Mouse (Mus musculus) lung, postnatal 0 days (tissue): ENCODE data around the gene Birc3. TPM values are rescaled to one million over a fixed set of nuclear protein-coding genes. Genes with fewer than 3 reads are reported as not detected.
"Not testable (repeated sequence)": the region's sequence is repeated elsewhere in the genome, so short reads cannot be mapped to it uniquely, and the experiment has no call there.

Experiments
- ATAC-seq: fragments of 200-750 bp; cut with Nextera tagmentation; 2 replicates; pipeline ENCODE4 v1.8.0; 2017; ENCODE audit warnings: moderate library complexity
- DNase-seq: peaks from one replicate; pipeline ENCODE4 v3.0.0-alpha.2; 2016; ENCODE audit warnings: low spot score
- H3K27ac ChIP-seq: fragments of 300-500 bp; sonication (generic); 2 replicates; pipeline ENCODE4 v1.5.1; 2014; ENCODE audit warnings: antibody characterized with exemption, mild to moderate bottlenecking, low read length, mixed read lengths
- H3K27me3 ChIP-seq: fragments of 300-500 bp; sonication (generic); replicated peaks from 2 replicates; pipeline ENCODE4 v1.6.1; 2014; ENCODE audit warnings: low read length, mixed read lengths; ENCODE audit not compliant: insufficient read depth
- H3K36me3 ChIP-seq: fragments of 300-500 bp; sonication (generic); 2 replicates; pipeline ENCODE4 v1.6.1; 2014; ENCODE audit warnings: low read length, mixed read lengths; ENCODE audit not compliant: insufficient read depth
- H3K4me1 ChIP-seq: fragments of 300-500 bp; sonication (generic); 2 replicates; pipeline ENCODE4 v1.6.1; 2014; ENCODE audit warnings: antibody characterized with exemption, low read depth, low read length, mixed read lengths; ENCODE audit not compliant: insufficient read depth
- H3K4me2 ChIP-seq: fragments of 300-500 bp; sonication (generic); replicated peaks from 2 replicates; pipeline ENCODE4 v1.6.1; 2014; ENCODE audit warnings: low read depth, mild to moderate bottlenecking, low read length, moderate library complexity, mixed read lengths
- H3K4me3 ChIP-seq: fragments of 300-500 bp; sonication (generic); 2 replicates; pipeline ENCODE4 v1.5.1; 2014; ENCODE audit warnings: low read depth, low read length
- H3K9ac ChIP-seq: fragments of 300-500 bp; sonication (generic); replicated peaks from 2 replicates; pipeline ENCODE4 v1.6.1; 2014; ENCODE audit warnings: low read depth, mild to moderate bottlenecking
- H3K9me3 ChIP-seq: fragments of 300-500 bp; sonication (generic); 2 replicates; pipeline ENCODE4 v1.6.1; 2016; ENCODE audit warnings: low read length, mixed read lengths
- CTCF ChIP-seq: IDR thresholded peaks from 2 replicates; pipeline ENCODE4 v1.5.1; 2016; ENCODE audit warnings: antibody characterized with exemption, mild to moderate bottlenecking
- EP300 ChIP-seq: IDR thresholded peaks from 2 replicates; pipeline ENCODE4 v1.6.1; 2016; ENCODE audit warnings: antibody characterized with exemption, mild to moderate bottlenecking, control low read depth
- WGBS: fragments of 180-500 bp; shearing (Covaris S2); extraction: QIAGEN DNeasy Blood & Tissue Kit; methylation state at CpG from one replicate; pipeline ENCODE4 v1.1.7; 2014; 5-methylcytosine and 5-hydroxymethylcytosine counted together
- polyA plus RNA-seq: library from polyadenylated mRNA; unstranded; fragments of >200 nt; fragmentation: Nextera tagmentation; extraction: Ambion mirVana; gene quantifications from 2 replicates; pipeline ENCODE4 v1.2.1, GENCODE M21; 2015

Gene Birc3
- polyA plus RNA-seq, 1 experiment from 2014 or later, result 23.2 TPM

DNA sequence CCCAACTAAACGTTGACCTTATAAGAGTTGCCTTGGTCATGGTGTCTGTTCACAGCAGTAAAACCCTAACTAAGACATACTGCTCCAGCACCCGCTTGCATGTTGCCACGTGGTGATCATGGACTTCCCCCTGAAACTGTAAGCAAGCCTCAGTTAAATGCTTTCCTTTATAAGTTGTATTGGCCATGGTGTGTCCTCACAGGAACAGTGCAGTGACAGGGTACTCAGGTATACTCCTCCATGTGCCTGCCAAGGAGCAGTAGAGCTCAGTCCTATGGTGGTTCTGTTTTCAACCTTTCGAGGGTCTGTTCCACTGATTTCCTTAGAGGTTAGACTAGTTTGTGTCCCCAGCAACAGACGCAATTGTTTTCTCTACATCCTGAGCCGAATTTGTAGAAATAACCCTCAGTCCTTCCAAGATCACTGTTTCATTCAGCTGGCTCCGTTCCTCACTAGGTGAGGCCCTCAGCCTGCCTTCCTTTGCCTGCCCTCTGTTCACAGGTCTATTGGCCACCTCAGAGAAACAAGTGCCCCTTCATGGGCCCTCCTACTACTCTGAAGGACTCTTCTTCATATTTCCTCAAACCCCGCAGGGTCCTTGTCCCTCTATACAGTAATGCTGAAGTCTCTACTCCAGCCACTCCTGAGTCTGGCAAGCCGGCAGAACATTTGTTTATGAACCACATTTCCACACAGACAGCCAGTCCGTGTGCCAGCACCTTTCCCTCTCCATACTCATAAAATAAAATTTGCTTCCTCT, 2.2 kb downstream of the Birc3 start:
- no peaks in the 10 kb centered on the region for H3K9me3 ChIP-seq
- TF ChIP-seq CTCF, result no peak
- peak; percentile 88 for TF ChIP-seq EP300
- WGBS, result 56% methylated on average over 10 of the region's 10 CpGs
- peak overlapping the region; percentile 91 for H3K27ac ChIP-seq
- H3K27me3 ChIP-seq, result no peaks in the 10 kb centered on the region
- DNase-seq (peak; percentile 86), ATAC-seq (peak; percentile 87)
- 0 out of 2 replicates have a peak overlapping the region, but pooled peaks have one; percentile 82 for H3K4me2 ChIP-seq
- H3K4me1 ChIP-seq, result peaks cover 13% of the 10 kb centered on the region
- no peaks in the 10 kb centered on the region for H3K36me3 ChIP-seq
- no peak overlapping the region for H3K9ac ChIP-seq
- H3K4me3 ChIP-seq, result no peak overlapping the region

DNA sequence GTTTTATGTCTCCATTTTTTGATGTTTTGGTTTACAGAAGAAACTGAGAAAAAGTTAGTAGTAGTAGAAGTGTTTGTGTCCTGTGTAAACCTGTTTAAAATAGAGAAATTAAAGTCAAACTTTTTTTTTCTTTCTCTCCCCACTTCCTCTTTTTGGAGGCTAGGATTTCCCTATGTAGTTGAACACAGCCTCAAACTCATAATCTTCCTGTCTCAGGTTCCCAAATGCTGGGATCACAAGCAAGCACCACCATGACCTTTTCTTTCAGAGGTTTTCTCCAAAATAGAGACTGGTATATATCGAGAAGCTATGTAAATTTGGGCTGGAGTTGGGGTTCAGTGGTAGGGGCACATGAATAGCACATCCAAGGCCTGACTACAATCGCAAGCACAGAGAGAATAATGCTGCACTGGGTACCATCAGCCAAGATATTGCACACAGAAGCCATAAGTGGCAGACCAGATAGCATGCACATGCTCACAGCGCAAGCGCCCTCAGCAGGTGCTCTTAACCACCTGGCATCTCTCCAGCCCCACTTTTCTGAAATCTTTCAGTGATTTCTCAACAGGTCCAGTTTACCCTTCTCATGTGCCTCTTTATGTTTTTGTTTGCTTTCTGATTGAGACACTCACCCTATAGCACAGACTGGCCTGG, 4.0 kb downstream of the Birc3 start:
- 67% methylated on average over 4 of the region's 4 CpGs for WGBS

DNA sequence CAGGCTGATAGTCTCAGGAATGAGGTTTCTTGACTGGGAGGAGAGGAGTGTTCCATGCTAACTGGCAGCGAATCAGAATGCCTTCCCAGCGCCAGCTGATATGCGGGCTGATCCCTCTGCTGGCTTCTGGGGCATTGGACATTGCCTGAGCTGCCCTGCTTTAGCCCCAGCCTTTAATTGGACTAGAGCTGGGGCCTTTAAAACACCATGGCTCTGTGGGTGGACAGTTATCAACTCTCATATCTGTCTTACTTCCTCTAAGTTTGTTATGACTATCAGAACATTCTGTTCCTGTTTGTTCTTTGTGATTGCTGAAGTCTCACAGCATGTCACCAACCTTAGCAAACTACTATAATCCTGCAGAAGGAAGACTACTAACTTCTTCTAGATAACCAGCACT, 5.0 kb downstream of the Birc3 start:
- Histone ChIP-seq H3K9ac (no peak overlapping the region), H3K4me1 (peaks cover 13% of the 10 kb centered on the region), H3K36me3 (no peaks in the 10 kb centered on the region), H3K27ac (peak overlapping the region; percentile 43), H3K27me3 (no peaks in the 10 kb centered on the region), H3K4me3 (no peak overlapping the region), H3K9me3 (no peaks in the 10 kb centered on the region), H3K4me2 (no peak overlapping the region)
- 81% methylated on average over 3 of the region's 3 CpGs for WGBS
- TF ChIP-seq EP300, result peak; percentile 92
- TF ChIP-seq CTCF, result no peak
- ATAC-seq, result peak; percentile 16; the same call in 1 of the 2 replicates
- peak; percentile 64 for DNase-seq

More for the DNA sequence above, 4.0 kb downstream of the Birc3 start:
- DNase-seq, result peak; percentile 66
- peak; percentile 56 for TF ChIP-seq EP300
- TF ChIP-seq CTCF, result no peak; the same call in 1 of the 2 replicates
- Histone ChIP-seq H3K9me3 (no peaks in the 10 kb centered on the region), H3K4me2 (no peak overlapping the region), H3K27ac (peak overlapping the region; percentile 43), H3K9ac (no peak overlapping the region), H3K4me1 (peaks cover 13% of the 10 kb centered on the region), H3K27me3 (no peaks in the 10 kb centered on the region), H3K36me3 (no peaks in the 10 kb centered on the region), H3K4me3 (no peak overlapping the region)
- ATAC-seq, result peak; percentile 11; the same call in 1 of the 2 replicates

DNA sequence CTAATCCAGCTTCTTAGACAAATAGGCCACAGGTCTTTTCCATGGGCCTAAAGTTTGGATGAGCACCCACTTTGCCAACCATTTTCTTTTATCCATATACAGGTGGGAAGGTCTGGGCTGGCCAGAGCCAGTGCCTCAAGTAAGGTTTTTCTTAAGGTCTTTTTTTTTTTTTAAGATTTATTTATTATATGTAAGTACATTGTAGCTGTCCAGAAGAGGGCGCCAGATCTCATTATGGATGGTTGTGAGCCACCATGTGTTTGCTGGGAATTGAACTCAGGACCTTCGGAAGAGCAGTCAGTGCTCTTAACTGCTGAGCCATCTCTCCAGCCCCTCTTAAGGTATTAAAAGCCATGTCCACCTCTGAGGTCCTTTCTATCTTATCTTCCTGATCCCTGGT, 6.0 kb downstream of the Birc3 start:
- H3K9me3 ChIP-seq, H3K9ac ChIP-seq, ATAC-seq, H3K4me3 ChIP-seq, H3K27ac ChIP-seq, H3K4me2 ChIP-seq, H3K36me3 ChIP-seq, H3K27me3 ChIP-seq, DNase-seq: not testable (repeated sequence)
- H3K4me1 ChIP-seq, result peaks cover 13% of the 10 kb centered on the region
- WGBS, result 92% methylated on average over 2 of the region's 2 CpGs
- peak; percentile 31 for TF ChIP-seq CTCF

DNA sequence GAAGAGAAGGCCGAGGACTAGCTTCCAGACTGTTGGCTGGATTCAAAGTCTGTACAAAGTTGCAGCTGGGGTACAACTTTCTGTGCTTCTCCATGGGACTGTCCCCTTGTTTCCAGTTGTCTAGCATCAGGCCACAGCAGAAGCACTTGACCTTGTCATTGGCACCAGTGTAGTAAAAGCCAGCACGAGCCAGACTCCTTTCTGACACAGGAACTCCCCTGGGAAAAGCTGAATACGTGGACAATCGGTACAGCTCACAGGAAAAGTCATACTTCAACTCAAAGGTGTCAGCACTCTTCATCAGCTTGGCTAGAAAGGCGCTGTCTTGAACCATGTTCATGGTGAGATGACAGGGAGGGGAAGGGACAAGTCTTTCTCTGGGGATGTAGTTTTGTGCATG, 12.0 kb downstream of the Birc3 start:
- Histone ChIP-seq H3K4me1 (no peaks in the 10 kb centered on the region), H3K36me3 (peaks cover 5% of the 10 kb centered on the region; the same call in 1 of the 2 replicates), H3K9ac (no peak overlapping the region), H3K27ac (no peak overlapping the region), H3K9me3 (no peaks in the 10 kb centered on the region), H3K27me3 (no peaks in the 10 kb centered on the region), H3K4me2 (no peak overlapping the region), H3K4me3 (no peak overlapping the region)
- 71% methylated on average over 5 of the region's 5 CpGs for WGBS
- no peak for DNase-seq
- no peak for TF ChIP-seq CTCF
- no peak for TF ChIP-seq EP300
- ATAC-seq, result no peak

DNA sequence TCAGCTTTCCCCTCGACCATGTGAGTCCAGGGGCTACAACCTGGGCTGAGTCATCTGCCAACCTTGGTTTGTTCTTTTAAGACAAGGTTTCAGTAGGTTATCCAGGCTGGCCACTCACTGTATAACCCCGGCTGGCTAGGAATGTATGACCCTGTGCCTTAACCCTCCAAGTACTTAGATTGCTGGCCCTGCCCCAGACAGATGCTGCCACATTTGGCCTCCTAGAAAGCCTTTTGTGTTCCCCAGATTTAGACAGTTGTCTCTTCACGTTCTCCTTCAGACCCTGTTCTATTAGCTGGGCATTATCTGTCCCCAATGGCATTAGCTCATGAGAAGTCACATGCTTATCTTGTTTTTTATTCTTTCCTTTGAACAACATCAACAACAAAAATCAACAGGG, 17.1 kb downstream of the Birc3 start:
- Histone ChIP-seq H3K9ac (no peak overlapping the region), H3K4me2 (no peak overlapping the region), H3K4me1 (no peaks in the 10 kb centered on the region), H3K9me3 (no peaks in the 10 kb centered on the region), H3K27ac (no peak overlapping the region), H3K36me3 (peaks cover 5% of the 10 kb centered on the region; the same call in 1 of the 2 replicates), H3K27me3 (no peaks in the 10 kb centered on the region), H3K4me3 (no peak overlapping the region)
- TF ChIP-seq EP300 (no peak), CTCF (no peak)
- ATAC-seq, result no peak
- no peak for DNase-seq
- WGBS, result 48% methylated on average over 3 of the region's 3 CpGs
